Mouse (Mus musculus): Measurements from ENCODE around the gene Alyref2.

Alyref2 gene

GRCm38 (mm10) chr1:171501016-171501610 is 2.2 kb upstream of the Alyref2 start:
- no peak for DNase-seq (ENCODE audit: low read depth, low spot score)

- no peak for DNase-seq (ENCODE audit: low read depth, low spot score)
These were observed 1.6 kb upstream of the Alyref2 start for GRCm38 (mm10) chr1:171501636-171502080.

- DNase-seq (ENCODE audit: low read depth, low spot score): peak; percentile 65
These were observed 659 bp upstream of the Alyref2 start for GRCm38 (mm10) chr1:171502388-171503249.

- peak; percentile 26 for DNase-seq (ENCODE audit: low read depth, low spot score)
These were observed 464 bp downstream of the Alyref2 start for GRCm38 (mm10) chr1:171503592-171504291.

- no peak for DNase-seq (ENCODE audit: low read depth, low spot score)
These were observed 1.3 kb downstream of the Alyref2 start for GRCm38 (mm10) chr1:171504586-171504985.

GRCm38 (mm10) chr1:171513234-171513633 is 10.0 kb downstream of the Alyref2 start:
- no peak for DNase-seq (ENCODE audit: low read depth, low spot score)

GRCm38 (mm10) chr1:171513760-171514159 is 10.5 kb downstream of the Alyref2 start:
- no peak for DNase-seq (ENCODE audit: low read depth, low spot score)

- DNase-seq (ENCODE audit: low read depth, low spot score): no peak
These were observed 11.8 kb downstream of the Alyref2 start for GRCm38 (mm10) chr1:171515039-171515438.

- DNase-seq (ENCODE audit: low read depth, low spot score): no peak
These were observed 12.3 kb downstream of the Alyref2 start for GRCm38 (mm10) chr1:171515557-171515956.

- no peak for DNase-seq (ENCODE audit: low read depth, low spot score)
These were observed 28.1 kb downstream of the Alyref2 start for GRCm38 (mm10) chr1:171531367-171531766.

GRCm38 (mm10) chr1:171532830-171533229 is 29.6 kb downstream of the Alyref2 start:
- no peak for DNase-seq (ENCODE audit: low read depth, low spot score)

- DNase-seq (ENCODE audit: low read depth, low spot score): no peak
These were observed 31.3 kb downstream of the Alyref2 start for GRCm38 (mm10) chr1:171534557-171534956.

- no peak for DNase-seq (ENCODE audit: low read depth, low spot score)
These were observed 31.9 kb downstream of the Alyref2 start, which contains the start of gene Itln1 for GRCm38 (mm10) chr1:171535194-171535593. Gene Itln1 (minus strand): TSS chr1:171535294.

- no peak for DNase-seq (ENCODE audit: low read depth, low spot score)
These were observed 37.4 kb downstream of the Alyref2 start for GRCm38 (mm10) chr1:171540694-171541093.

- no peak for DNase-seq (ENCODE audit: low read depth, low spot score)
These were observed 48.0 kb downstream of the Alyref2 start for GRCm38 (mm10) chr1:171551326-171551725.

- DNase-seq (ENCODE audit: low read depth, low spot score): no peak
These were observed 49.0 kb downstream of the Alyref2 start for GRCm38 (mm10) chr1:171552230-171552629.

GRCm38 (mm10) chr1:171553359-171554341 is 50.4 kb downstream of the Alyref2 start:
- DNase-seq (ENCODE audit: low read depth, low spot score): no peak

Measured in retina, adult 2 months (tissue).